Mouse (Mus musculus) testis, adult 2 months (tissue): ENCODE measurements at regions not wholly inside any gene's neighbourhood (a gene's known extent, or its start where the extent isn't known, plus 50 kb on each side); places are given as distances from the start of the nearest gene placed in this dataset.

Experiments
- H3K27ac ChIP-seq: fragments of 200-500 bp; 2 replicates; pipeline ENCODE4 v1.5.1; 2012; ENCODE audit warnings: low read depth, low read length; ENCODE audit not compliant: control insufficient read depth, insufficient read depth
- H3K27me3 ChIP-seq: fragments of 200-500 bp; 2 replicates; pipeline ENCODE4 v1.6.1; 2012; ENCODE audit warnings: mild to moderate bottlenecking, low read length, moderate library complexity; ENCODE audit not compliant: control insufficient read depth, insufficient read depth
- H3K36me3 ChIP-seq: fragments of 200-500 bp; 2 replicates; pipeline ENCODE4 v1.6.1; 2012; ENCODE audit warnings: mild to moderate bottlenecking, low read length; ENCODE audit not compliant: control insufficient read depth, insufficient read depth
- H3K4me1 ChIP-seq: fragments of 200-500 bp; 2 replicates; pipeline ENCODE4 v1.6.1; 2012; ENCODE audit warnings: low read length; ENCODE audit not compliant: control insufficient read depth, insufficient read depth
- H3K4me3 ChIP-seq: fragments of 200-500 bp; 2 replicates; pipeline ENCODE4 v1.5.1; 2012; ENCODE audit warnings: low read depth, mild to moderate bottlenecking, low read length, moderate library complexity, mixed read lengths; ENCODE audit not compliant: control insufficient read depth
- CTCF ChIP-seq: fragments of 200-500 bp; IDR thresholded peaks from 2 replicates; pipeline ENCODE4 v1.5.1; 2012; ENCODE audit warnings: low read depth, mild to moderate bottlenecking, inconsistent platforms, low read length, moderate library complexity; ENCODE audit not compliant: control insufficient read depth, insufficient read depth, insufficient replicate concordance
- POLR2A ChIP-seq: fragments of 200-500 bp; IDR thresholded peaks from 2 replicates; pipeline ENCODE4 v1.6.1; 2012; ENCODE audit warnings: low read depth, mild to moderate bottlenecking, inconsistent platforms, low read length, moderate library complexity; ENCODE audit not compliant: control insufficient read depth

DNA sequence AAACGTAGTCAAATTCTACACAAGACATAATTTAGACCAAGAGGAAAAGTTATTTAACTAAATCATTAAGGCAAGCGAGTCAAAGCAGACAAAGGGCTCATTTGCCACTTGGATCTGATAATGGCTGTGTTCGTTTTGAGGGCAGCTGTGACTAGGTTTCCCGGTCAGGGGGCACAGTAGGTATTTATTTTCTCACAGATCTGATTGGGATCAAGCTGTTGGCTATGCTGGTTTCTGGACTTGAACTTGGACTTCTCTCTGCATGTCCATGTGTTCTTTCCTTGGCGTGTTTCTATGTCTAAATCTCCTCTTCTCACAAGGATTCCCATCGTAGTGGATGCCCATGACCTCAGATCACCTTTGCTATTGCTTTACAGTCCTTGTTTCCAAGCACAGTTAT lies 590.8 kb downstream of the Ptprc start:
- TF ChIP-seq POLR2A (no peak), CTCF (no peak)
- no peaks in the 10 kb centered on the region for H3K36me3 ChIP-seq
- H3K4me1 ChIP-seq = no peaks in the 10 kb centered on the region
- no peak overlapping the region for H3K27ac ChIP-seq
- no peaks in the 10 kb centered on the region for H3K27me3 ChIP-seq
- H3K4me3 ChIP-seq = no peak overlapping the region

DNA sequence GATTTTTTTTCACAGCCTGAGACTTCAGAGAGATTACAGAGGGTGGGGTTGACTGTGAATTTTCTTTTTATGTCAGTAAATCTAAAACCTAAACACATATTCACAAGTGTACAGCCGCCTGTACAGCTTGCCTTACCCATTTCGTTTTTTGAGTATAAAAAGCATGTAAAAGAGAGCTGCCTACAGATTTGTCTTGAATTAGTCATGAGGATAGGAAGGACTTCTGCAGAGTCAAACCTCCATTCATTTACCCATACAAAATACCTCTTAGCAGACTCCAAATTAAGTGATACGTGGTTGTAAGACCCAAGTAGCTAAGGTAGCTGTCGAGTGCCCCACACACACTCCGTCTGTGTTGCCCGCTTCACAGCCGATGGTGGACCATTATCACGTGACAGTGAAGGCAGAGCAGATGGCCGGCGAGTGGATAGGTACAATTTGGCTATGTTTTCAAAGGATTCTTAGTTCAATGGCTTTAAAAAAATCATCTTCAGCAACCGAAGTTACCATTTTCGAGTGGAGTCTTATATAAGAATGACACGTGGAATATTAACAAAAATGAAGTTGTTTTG lies 591.3 kb downstream of the Ptprc start:
- H3K36me3 ChIP-seq = no peaks in the 10 kb centered on the region
- H3K27ac ChIP-seq = no peak overlapping the region
- H3K4me3 ChIP-seq = no peak overlapping the region
- TF ChIP-seq CTCF (no peak), POLR2A (no peak)
- H3K27me3 ChIP-seq = no peaks in the 10 kb centered on the region
- H3K4me1 ChIP-seq = no peaks in the 10 kb centered on the region

GRCm38 (mm10) chr1:137577639-137578038 lies 597.9 kb downstream of the Ptprc start:
- no peaks in the 10 kb centered on the region for H3K36me3 ChIP-seq
- H3K27me3 ChIP-seq = no peaks in the 10 kb centered on the region
- no peaks in the 10 kb centered on the region for H3K4me1 ChIP-seq
- H3K4me3 ChIP-seq = no peak overlapping the region
- TF ChIP-seq POLR2A (no peak), CTCF (no peak)
- no peak overlapping the region for H3K27ac ChIP-seq

DNA sequence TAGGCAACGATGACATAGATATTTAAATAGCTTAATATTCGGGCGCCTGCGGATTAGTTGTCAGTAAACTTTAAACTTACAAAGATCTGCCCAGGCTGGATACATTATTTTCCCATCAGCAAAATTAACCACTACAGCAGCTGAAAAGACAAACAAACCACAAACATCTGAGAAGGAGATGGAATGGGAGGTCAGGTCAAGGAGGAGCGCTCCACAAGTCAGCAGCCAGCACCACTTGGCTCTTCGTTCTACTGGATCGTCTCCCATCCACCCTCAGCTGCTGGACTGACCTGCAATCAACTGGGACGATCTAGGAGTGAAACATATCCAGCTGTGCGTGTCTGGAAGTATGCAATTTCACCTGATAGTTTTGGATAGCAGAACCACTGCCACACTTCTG lies 599.3 kb downstream of the Ptprc start:
- H3K27ac ChIP-seq = no peak overlapping the region
- H3K4me3 ChIP-seq = no peak overlapping the region
- no peaks in the 10 kb centered on the region for H3K27me3 ChIP-seq
- TF ChIP-seq POLR2A (no peak), CTCF (no peak)
- H3K36me3 ChIP-seq = no peaks in the 10 kb centered on the region
- no peaks in the 10 kb centered on the region for H3K4me1 ChIP-seq

GRCm38 (mm10) chr1:137575380-137575779 lies 600.1 kb downstream of the Ptprc start:
- Histone ChIP-seq H3K36me3 (no peaks in the 10 kb centered on the region), H3K4me3 (no peak overlapping the region), H3K4me1 (no peaks in the 10 kb centered on the region), H3K27ac (no peak overlapping the region), H3K27me3 (no peaks in the 10 kb centered on the region)
- TF ChIP-seq POLR2A (no peak), CTCF (no peak)

DNA sequence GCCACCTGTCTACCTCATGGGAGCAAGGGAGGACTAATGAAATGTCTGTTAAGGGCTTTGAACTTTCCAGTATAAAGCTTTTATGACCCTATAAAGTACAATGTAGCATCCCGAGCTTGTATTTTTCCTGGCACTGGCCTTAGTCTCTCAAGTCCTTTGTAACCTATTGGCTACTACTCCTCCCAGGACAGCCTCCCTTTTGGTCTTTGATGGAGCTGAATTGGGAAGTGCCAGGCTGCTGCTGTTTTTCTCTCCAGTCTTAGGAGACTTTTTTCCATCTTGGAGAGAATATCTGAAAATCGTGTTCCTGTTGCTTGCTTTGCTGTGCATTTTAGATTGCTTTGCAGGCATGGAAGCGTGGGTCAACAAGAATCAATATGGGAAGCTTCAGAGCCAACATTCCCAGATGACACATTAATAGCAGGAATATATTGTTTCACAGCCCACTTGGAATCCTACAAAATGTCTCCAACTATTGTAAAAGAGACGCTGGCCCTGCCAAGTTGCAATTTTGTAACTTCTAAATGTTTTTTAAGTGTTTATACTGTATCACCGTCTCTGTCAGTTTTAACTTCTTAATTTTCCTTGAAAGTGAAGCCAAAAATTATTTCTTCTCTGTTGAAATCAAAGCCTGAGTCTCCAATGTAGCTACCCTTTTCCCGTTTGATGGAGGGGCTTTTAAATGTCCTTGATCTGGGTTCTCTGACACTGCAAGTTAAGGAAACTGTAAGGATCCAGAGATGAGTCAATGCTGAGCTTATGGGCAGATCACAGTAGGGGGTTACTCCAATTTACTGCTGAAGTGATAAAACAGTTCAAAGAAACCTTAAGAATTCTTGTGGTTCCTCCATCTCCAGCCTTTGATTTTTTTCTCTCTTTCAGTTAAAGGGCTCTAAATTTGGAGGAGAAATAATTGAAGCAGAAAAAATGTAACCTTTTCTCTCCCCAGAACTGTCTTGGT lies 603.3 kb downstream of the Ptprc start:
- TF ChIP-seq CTCF (no peak), POLR2A (no peak)
- H3K27ac ChIP-seq = no peak overlapping the region

DNA sequence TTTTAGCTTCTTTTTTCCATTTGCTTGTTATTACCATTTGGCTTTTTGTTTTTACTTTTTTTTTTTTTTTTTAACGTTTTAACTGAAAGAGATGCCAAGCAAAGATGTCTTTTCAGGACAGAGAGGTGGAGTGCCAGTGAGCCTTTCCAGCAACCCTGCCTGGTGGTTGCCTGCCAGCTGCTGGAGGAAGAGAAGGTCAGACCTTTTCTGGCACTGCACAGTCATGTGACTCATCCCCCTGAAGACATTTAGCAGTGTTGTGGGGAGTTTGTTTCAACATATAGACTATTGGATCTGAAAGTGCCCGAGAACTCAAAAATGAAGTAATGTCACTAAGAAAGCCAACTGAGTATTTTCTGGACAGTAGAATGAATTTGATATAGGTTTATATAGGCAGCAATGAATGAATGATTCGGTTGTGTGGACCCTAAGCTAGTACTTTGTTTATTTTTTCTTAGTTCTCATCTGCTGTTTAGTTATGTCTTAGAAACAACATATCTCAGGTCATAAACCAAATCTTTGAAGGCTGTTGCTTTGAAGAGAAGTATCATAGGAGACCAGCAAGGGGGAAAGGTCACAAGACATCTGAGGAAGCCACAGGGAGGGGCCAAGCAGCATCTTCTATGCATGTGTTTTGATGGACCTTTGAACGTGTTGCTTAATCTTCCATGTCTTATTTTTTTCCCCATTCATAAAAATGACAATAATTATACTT lies 604.2 kb downstream of the Ptprc start:
- no peak overlapping the region for H3K27ac ChIP-seq

More for the DNA sequence above, 603.3 kb downstream of the Ptprc start:
- Histone ChIP-seq H3K4me3 (no peak overlapping the region), H3K4me1 (no peaks in the 10 kb centered on the region), H3K27me3 (no peaks in the 10 kb centered on the region), H3K36me3 (no peaks in the 10 kb centered on the region)

More for the DNA sequence above, 604.2 kb downstream of the Ptprc start:
- TF ChIP-seq POLR2A (no peak), CTCF (no peak)
- H3K27me3 ChIP-seq = no peaks in the 10 kb centered on the region
- H3K36me3 ChIP-seq = no peaks in the 10 kb centered on the region
- no peak overlapping the region for H3K4me3 ChIP-seq
- H3K4me1 ChIP-seq = no peaks in the 10 kb centered on the region
